Mouse (Mus musculus) neural tube, embryonic 11.5 days (tissue): ENCODE results near the gene Pde4dip. TPM values are rescaled to one million over a fixed set of nuclear protein-coding genes. Genes with fewer than 3 reads are reported as not detected.

Source experiments
- ATAC-seq: fragments of 200-750 bp; cut with Nextera tagmentation; 2 replicates; pipeline ENCODE4 v1.8.0; 2017; ENCODE audit warnings: moderate number of reproducible peaks, mild to moderate bottlenecking, moderate TSS enrichment, moderate library complexity; ENCODE audit not compliant: insufficient read depth, low FRiP score, low TSS enrichment
- DNase-seq: peaks from one replicate; pipeline ENCODE4 v3.0.0-alpha.2; 2015; ENCODE audit warnings: low spot score
- H3K27ac ChIP-seq: fragments of 300-500 bp; sonication (generic); 2 replicates; pipeline ENCODE4 v1.5.1; 2014; ENCODE audit warnings: low read depth, mild to moderate bottlenecking, low read length
- H3K27me3 ChIP-seq: fragments of 300-500 bp; sonication (generic); 2 replicates; pipeline ENCODE4 v1.6.1; 2014; ENCODE audit warnings: mild to moderate bottlenecking, low read length, mixed read lengths; ENCODE audit not compliant: control insufficient read depth, insufficient read depth
- H3K36me3 ChIP-seq: fragments of 300-500 bp; sonication (generic); 2 replicates; pipeline ENCODE4 v1.6.1; 2014; ENCODE audit warnings: mild to moderate bottlenecking, low read length, moderate library complexity, mixed read lengths; ENCODE audit not compliant: control insufficient read depth, insufficient read depth
- H3K4me1 ChIP-seq: fragments of 300-500 bp; sonication (generic); 2 replicates; pipeline ENCODE4 v1.6.1; 2014; ENCODE audit warnings: low read length, mixed read lengths; ENCODE audit not compliant: control insufficient read depth, insufficient read depth
- H3K4me2 ChIP-seq: fragments of 300-500 bp; sonication (generic); 2 replicates; pipeline ENCODE4 v1.6.1; 2014; ENCODE audit warnings: low read depth, mild to moderate bottlenecking, moderate library complexity
- H3K4me3 ChIP-seq: fragments of 300-500 bp; sonication (generic); 2 replicates; pipeline ENCODE4 v1.5.1; 2014; ENCODE audit warnings: low read depth, low read length
- H3K9ac ChIP-seq: fragments of 300-500 bp; sonication (generic); 2 replicates; pipeline ENCODE4 v1.6.1; 2014; ENCODE audit warnings: mild to moderate bottlenecking, low read length
- H3K9me3 ChIP-seq: fragments of 300-500 bp; sonication (generic); 2 replicates; pipeline ENCODE4 v1.6.1; 2016; ENCODE audit warnings: low read length; ENCODE audit not compliant: control insufficient read depth
- WGBS: fragments of 180-500 bp; shearing (Covaris S2); extraction: QIAGEN DNeasy Blood & Tissue Kit; methylation state at CpG from one replicate; pipeline ENCODE4 v1.1.7; 2014; 5-methylcytosine and 5-hydroxymethylcytosine counted together
- polyA plus RNA-seq: library from polyadenylated mRNA; unstranded; fragments of >200 nt; fragmentation: Nextera tagmentation; extraction: Ambion mirVana; gene quantifications from 2 replicates; pipeline ENCODE4 v1.2.1, GENCODE M21; 2014

Gene Pde4dip
- polyA plus RNA-seq, 1 experiment from 2014 or later, result 49.7 TPM

- DNase-seq, result peak; percentile 12
- peak; percentile 87 for ATAC-seq
Measured at GRCm38 (mm10) chr3:97767041-97767770, 121.3 kb downstream of the Pde4dip start.

GRCm38 (mm10) chr3:97766459-97766858 lies 122.0 kb downstream of the Pde4dip start:
- Histone ChIP-seq H3K4me1 (peaks cover 9% of the 10 kb centered on the region), H3K4me2 (peak overlapping the region; percentile 83), H3K27me3 (no peaks in the 10 kb centered on the region), H3K27ac (no peak overlapping the region; the same call in 1 of the 2 replicates), H3K36me3 (no peaks in the 10 kb centered on the region), H3K9ac (peak overlapping the region; percentile 76; the same call in 1 of the 2 replicates), H3K4me3 (peak overlapping the region; percentile 80), H3K9me3 (no peaks in the 10 kb centered on the region)
- ATAC-seq (no peak), DNase-seq (no peak)
- 67% methylated on average over 9 of the region's 9 CpGs for WGBS

More at GRCm38 (mm10) chr3:97767041-97767770, 121.3 kb downstream of the Pde4dip start:
- Histone ChIP-seq H3K9ac (peak overlapping the region; percentile 76), H3K4me2 (peak overlapping the region; percentile 83), H3K27me3 (no peaks in the 10 kb centered on the region), H3K9me3 (no peaks in the 10 kb centered on the region), H3K4me1 (peaks cover 9% of the 10 kb centered on the region), H3K27ac (peak overlapping the region; percentile 81), H3K36me3 (no peaks in the 10 kb centered on the region), H3K4me3 (peak overlapping the region; percentile 80)
- WGBS, result 4% methylated on average over 40 of the region's 40 CpGs

- Histone ChIP-seq H3K27ac (no peak overlapping the region), H3K36me3 (no peaks in the 10 kb centered on the region), H3K27me3 (no peaks in the 10 kb centered on the region), H3K4me2 (no peak overlapping the region), H3K4me1 (peaks cover 9% of the 10 kb centered on the region), H3K9ac (no peak overlapping the region), H3K4me3 (no peak overlapping the region), H3K9me3 (no peaks in the 10 kb centered on the region)
- no peak for ATAC-seq
- no peak for DNase-seq
- WGBS, result 90% methylated on average over 5 of the region's 5 CpGs
Measured at GRCm38 (mm10) chr3:97764152-97764551, 124.4 kb downstream of the Pde4dip start.

- Histone ChIP-seq H3K36me3 (no peaks in the 10 kb centered on the region; the same call in 1 of the 2 replicates), H3K9ac (no peak overlapping the region), H3K4me1 (peaks cover 8% of the 10 kb centered on the region), H3K4me2 (no peak overlapping the region), H3K9me3 (no peaks in the 10 kb centered on the region), H3K27me3 (no peaks in the 10 kb centered on the region), H3K27ac (no peak overlapping the region), H3K4me3 (no peak overlapping the region)
- 92% methylated on average over 6 of the region's 6 CpGs for WGBS
- ATAC-seq (no peak), DNase-seq (no peak)
Measured at GRCm38 (mm10) chr3:97761951-97762350, 126.6 kb downstream of the Pde4dip start.

GRCm38 (mm10) chr3:97761168-97761567 lies 127.3 kb downstream of the Pde4dip start:
- Histone ChIP-seq H3K4me3 (no peak overlapping the region), H3K4me2 (no peak overlapping the region), H3K36me3 (no peaks in the 10 kb centered on the region; the same call in 1 of the 2 replicates), H3K9ac (no peak overlapping the region), H3K4me1 (peaks cover under 1% of the 10 kb centered on the region; the same call in 1 of the 2 replicates), H3K27me3 (no peaks in the 10 kb centered on the region), H3K9me3 (no peaks in the 10 kb centered on the region), H3K27ac (no peak overlapping the region)
- DNase-seq, result no peak
- 97% methylated on average over 5 of the region's 5 CpGs for WGBS
- ATAC-seq, result no peak

GRCm38 (mm10) chr3:97759846-97760245 lies 128.7 kb downstream of the Pde4dip start:
- no peak for DNase-seq
- 74% methylated on average over 5 of the region's 5 CpGs for WGBS
- H3K27me3 ChIP-seq, result no peaks in the 10 kb centered on the region
- peaks cover 5% of the 10 kb centered on the region for H3K36me3 ChIP-seq
- H3K4me2 ChIP-seq, result no peak overlapping the region
- ATAC-seq, result no peak
- no peaks in the 10 kb centered on the region for H3K9me3 ChIP-seq
- no peak overlapping the region for H3K27ac ChIP-seq
- no peaks in the 10 kb centered on the region for H3K4me1 ChIP-seq
- H3K4me3 ChIP-seq, result no peak overlapping the region
- no peak overlapping the region for H3K9ac ChIP-seq

GRCm38 (mm10) chr3:97757501-97757900 lies 131.0 kb downstream of the Pde4dip start:
- no peak overlapping the region for H3K4me3 ChIP-seq
- no peaks in the 10 kb centered on the region for H3K9me3 ChIP-seq
- no peaks in the 10 kb centered on the region for H3K4me1 ChIP-seq
- H3K9ac ChIP-seq, result no peak overlapping the region
- no peaks in the 10 kb centered on the region for H3K27me3 ChIP-seq
- ATAC-seq (no peak), DNase-seq (no peak)
- 95% methylated on average over 10 of the region's 10 CpGs for WGBS
- peaks cover 7% of the 10 kb centered on the region for H3K36me3 ChIP-seq
- no peak overlapping the region for H3K4me2 ChIP-seq
- no peak overlapping the region for H3K27ac ChIP-seq

- Histone ChIP-seq H3K4me1 (no peaks in the 10 kb centered on the region), H3K4me3 (no peak overlapping the region), H3K27ac (no peak overlapping the region), H3K4me2 (no peak overlapping the region), H3K9ac (no peak overlapping the region), H3K27me3 (no peaks in the 10 kb centered on the region), H3K36me3 (peaks cover 7% of the 10 kb centered on the region), H3K9me3 (no peaks in the 10 kb centered on the region)
- ATAC-seq, result no peak
- WGBS, result 90% methylated on average over 20 of the region's 20 CpGs
- DNase-seq, result no peak
Measured at GRCm38 (mm10) chr3:97756283-97757074, 132.0 kb downstream of the Pde4dip start.
